Mouse (Mus musculus) ES-E14 (cell line): ENCODE measurements around the gene Sema3b. TPM values are rescaled to one million over a fixed set of nuclear protein-coding genes. Genes with fewer than 3 reads are reported as not detected.

Experiments used
- DNase-seq: peaks from one replicate; pipeline ENCODE4 v3.0.0-alpha.2; 2013; ENCODE audit warnings: low read depth, low spot score
- H3K27ac ChIP-seq: 2 replicates; pipeline ENCODE4 v1.5.1; 2012; ENCODE audit warnings: low read depth, mild to moderate bottlenecking, low read length, moderate library complexity, mixed read lengths; ENCODE audit not compliant: poor library complexity, insufficient read depth, severe bottlenecking
- H3K36me3 ChIP-seq: 2 replicates; pipeline ENCODE4 v1.6.1; 2012; ENCODE audit warnings: mild to moderate bottlenecking, low read length, moderate library complexity, mixed read lengths; ENCODE audit not compliant: control insufficient read depth, poor library complexity, insufficient read depth, severe bottlenecking
- H3K4me1 ChIP-seq, 2 experiments: fragments of 150-350 bp in 1 of 2; sonication (generic) in 1 of 2; 2 replicates each; pipeline ENCODE4 v1.6.1; 2012; ENCODE audit warnings: low read length in 2 of 2, mild to moderate bottlenecking in 1 of 2, mixed read lengths in 1 of 2; ENCODE audit not compliant: control insufficient read depth in 2 of 2, insufficient read depth in 2 of 2, poor library complexity in 1 of 2
- H3K4me3 ChIP-seq, 2 experiments: fragments of 150-350 bp in 1 of 2; sonication (generic) in 1 of 2; 2 replicates each; pipeline ENCODE4 v1.5.1; 2012; ENCODE audit warnings: low read length in 2 of 2, low read depth in 1 of 2, mild to moderate bottlenecking in 1 of 2, mixed read lengths in 1 of 2; ENCODE audit not compliant: insufficient read depth in 1 of 2, poor library complexity in 1 of 2, severe bottlenecking in 1 of 2
- H3K9ac ChIP-seq: 2 replicates; pipeline ENCODE4 v1.6.1; 2012; ENCODE audit warnings: low read depth, mild to moderate bottlenecking, low read length, mixed read lengths; ENCODE audit not compliant: poor library complexity, insufficient read depth, severe bottlenecking
- H3K9me3 ChIP-seq: fragments of 150-350 bp; sonication (generic); 2 replicates; pipeline ENCODE4 v1.6.1; 2012; ENCODE audit warnings: low read depth, mild to moderate bottlenecking, low read length; ENCODE audit not compliant: control insufficient read depth, insufficient read depth
- CHD2 ChIP-seq: IDR thresholded peaks from 2 replicates; pipeline ENCODE4 v1.6.1; 2014; ENCODE audit warnings: mild to moderate bottlenecking, low read depth, low read length, inconsistent platforms
- HCFC1 ChIP-seq: IDR thresholded peaks from 2 replicates; pipeline ENCODE4 v1.6.1; 2012; ENCODE audit warnings: low read length, inconsistent platforms, borderline replicate concordance; ENCODE audit not compliant: insufficient read depth
- MAFK ChIP-seq: IDR thresholded peaks from 2 replicates; pipeline ENCODE4 v1.6.1; 2014; ENCODE audit warnings: mild to moderate bottlenecking, low read depth, low read length, inconsistent platforms; ENCODE audit not compliant: insufficient read depth
- ZC3H11A ChIP-seq: IDR thresholded peaks from 2 replicates; pipeline ENCODE4 v1.6.1; 2012; ENCODE audit warnings: low read depth, mild to moderate bottlenecking, inconsistent platforms, low read length, borderline replicate concordance
- ZNF384 ChIP-seq: IDR thresholded peaks from 2 replicates; pipeline ENCODE4 v1.6.1; 2012; ENCODE audit warnings: low read depth, low read length, inconsistent platforms
- in situ Hi-C, 2 experiments: fragments of 600-800 bp; cut with MboI; formaldehyde crosslinking; loops; one replicate each; pipeline ENCODE4 v1.15.1; 2025; ENCODE audit warnings: low sequenced_read_pairs in 2 of 2, inconsistent platforms in 1 of 2; ENCODE audit not compliant: unreplicated experiment in 2 of 2
- total RNA-seq: library from RNA; depleted of rRNA; stranded (reverse); fragments of 300-350 nt; gene quantifications from 2 replicates; pipeline ENCODE4 v1.2.3, GENCODE M21; 2012

Gene Sema3b
- total RNA-seq, 1 experiment = 7.4 TPM

GRCm38 (mm10) chr9:107587833-107588639 lies 21.0 kb downstream of the Sema3b start:
- peaks cover 33% of the 10 kb centered on the region for H3K36me3 ChIP-seq
- H3K27ac ChIP-seq = 0 out of 2 replicates have a peak overlapping the region, but pooled peaks have one; percentile 16
- H3K4me3 ChIP-seq = peak overlapping the region; percentile 83 to 86
- no peak for TF ChIP-seq CHD2
- peaks cover 0 to 11% of the 10 kb centered on the region in 2 experiments; a peak in 2 of 4 replicates for H3K4me1 ChIP-seq
- in situ Hi-C loops = no loop called here
- H3K9ac ChIP-seq = peak overlapping the region; percentile 87
- H3K9me3 ChIP-seq = no peaks in the 10 kb centered on the region
- no peak for DNase-seq

- Histone ChIP-seq H3K9ac (peak within 1 kb of the TSS; percentile 87), H3K9me3 (no peaks in the 10 kb centered on the region), H3K4me3 (peak within 1 kb of the TSS; percentile 83 to 86), H3K4me1 (peaks cover 0 to 17% of the 10 kb centered on the region in 2 experiments; a peak in 2 of 4 replicates), H3K27ac (0 out of 2 replicates have a peak within 1 kb of the TSS, but pooled peaks have one; percentile 16), H3K36me3 (peaks cover 26% of the 10 kb centered on the region)
- in situ Hi-C loops = no loop called here
- peak; percentile 95 for DNase-seq
- TF ChIP-seq MAFK = no peak
- TF ChIP-seq HCFC1 = peak; percentile 99
Observed at GRCm38 (mm10) chr9:107586974-107587832, 21.8 kb downstream of the Sema3b start, which contains the start of gene Ifrd2. Gene Ifrd2 (plus strand): TSS chr9:107587642.

GRCm38 (mm10) chr9:107586504-107586903 lies 22.5 kb downstream of the Sema3b start:
- H3K9me3 ChIP-seq = no peaks in the 10 kb centered on the region
- peaks cover 0 to 21% of the 10 kb centered on the region in 2 experiments; a peak in 2 of 4 replicates for H3K4me1 ChIP-seq
- DNase-seq = no peak
- H3K9ac ChIP-seq = no peak overlapping the region; the same call in 1 of the 2 replicates
- no peak overlapping the region; a peak in 1 of 4 replicates for H3K4me3 ChIP-seq
- TF ChIP-seq CHD2 = no peak
- TF ChIP-seq MAFK = no peak
- no peak for TF ChIP-seq HCFC1
- no peak for TF ChIP-seq ZC3H11A
- no peak for TF ChIP-seq ZNF384
- H3K36me3 ChIP-seq = peaks cover 19% of the 10 kb centered on the region
- in situ Hi-C loops = no loop called here
- H3K27ac ChIP-seq = no peak overlapping the region

GRCm38 (mm10) chr9:107583174-107583573 lies 25.9 kb downstream of the Sema3b start:
- H3K9ac ChIP-seq = no peak overlapping the region
- no peak for DNase-seq
- H3K27ac ChIP-seq = no peak overlapping the region
- peaks cover 2 to 13% of the 10 kb centered on the region in 2 experiments; a peak in 2 of 4 replicates for H3K4me1 ChIP-seq
- in situ Hi-C loops = no loop called here
- H3K9me3 ChIP-seq = no peaks in the 10 kb centered on the region
- no peak overlapping the region for H3K4me3 ChIP-seq
- H3K36me3 ChIP-seq = no peaks in the 10 kb centered on the region; the same call in 1 of the 2 replicates
- TF ChIP-seq ZNF384 = no peak
- no peak for TF ChIP-seq ZC3H11A
- no peak for TF ChIP-seq MAFK
- no peak for TF ChIP-seq HCFC1
- no peak for TF ChIP-seq CHD2
